Comparison of ENCODE assay signal across 11 mouse cellular contexts in genomic region chr16:78274825-78275455, GRCm38 (mm10). TPM values are rescaled to one million over a fixed set of nuclear protein-coding genes. Genes with fewer than 3 reads are reported as not detected.
DNase-seq lines count a peak whose midpoint lies in the region; ATAC-seq and TF ChIP-seq lines count a peak whose summit lies in the region.
"Had no signal": no experiment of that assay in that cellular context is flagged by ENCODE, and none has a peak within 500 bp of the region (broad histone marks: within the 10 kb centered on the region; RNA-seq: fewer than 3 reads in every experiment).

No protein-coding gene starts in this region.

- 60% methylated on average over 9 of the region's 9 CpGs for WGBS in hindbrain, postnatal 0 days
- whole genome bisulfite sequencing in hindbrain, embryonic 11.5 days = 80% methylated on average over 9 of the region's 9 CpGs
- 54% methylated on average over 9 of the region's 9 CpGs for WGBS in heart, embryonic 15.5 days
- WGBS in neural tube, embryonic 15.5 days = 75% methylated on average over 9 of the region's 9 CpGs

- no peak overlapping the region for H3K4me3 ChIP-seq in hindbrain, postnatal 0 days (ENCODE audit: low read length)
- no peak overlapping the region for H3K4me3 ChIP-seq in hindbrain, embryonic 11.5 days (ENCODE audit: low read depth, low read length)
- H3K4me3 ChIP-seq in heart, embryonic 15.5 days = peak overlapping the region; percentile 19; the same call in 1 of the 2 replicates
- H3K4me3 ChIP-seq in neural tube, embryonic 15.5 days (replicated peaks) = no peak overlapping the region
- H3K4me3 ChIP-seq: limb, embryonic 10.5 days; lung, embryonic 15.5 days; stomach, embryonic 15.5 days had no signal

- 0 out of 2 replicates have a peak, but pooled peaks have one; percentile 29 for ATAC-seq in hindbrain, postnatal 0 days
- no peak for ATAC-seq in hindbrain, embryonic 11.5 days (ENCODE audit: low FRiP score)
- ATAC-seq in heart, embryonic 15.5 days (replicated peaks; ENCODE audit: insufficient number of reproducible peaks, insufficient read depth, low FRiP score, low read depth) = peak; percentile 86
- no peak for ATAC-seq in neural tube, embryonic 15.5 days (ENCODE audit: low FRiP score)

- no peak overlapping the region for H3K9ac ChIP-seq in hindbrain, postnatal 0 days (replicated peaks; ENCODE audit: low read length)
- no peak overlapping the region for H3K9ac ChIP-seq in hindbrain, embryonic 11.5 days (ENCODE audit: low read depth, low read length)
- H3K9ac ChIP-seq in heart, embryonic 15.5 days = peak overlapping the region; percentile 31; the same call in 1 of the 2 replicates
- no peak overlapping the region for H3K9ac ChIP-seq in neural tube, embryonic 15.5 days (replicated peaks)
- H3K9ac ChIP-seq: lung, embryonic 15.5 days; stomach, embryonic 15.5 days had no signal

- no peaks in the 10 kb centered on the region for H3K27me3 ChIP-seq in hindbrain, postnatal 0 days (ENCODE audit: insufficient read depth, low read length)
- H3K27me3 ChIP-seq in hindbrain, embryonic 11.5 days (ENCODE audit: control insufficient read depth, insufficient read depth, low read length) = no peaks in the 10 kb centered on the region
- no peaks in the 10 kb centered on the region for H3K27me3 ChIP-seq in heart, embryonic 15.5 days
- no peaks in the 10 kb centered on the region for H3K27me3 ChIP-seq in neural tube, embryonic 15.5 days (replicated peaks)
- H3K27me3 ChIP-seq: lung, embryonic 15.5 days; stomach, embryonic 15.5 days had no signal

- H3K9me3 ChIP-seq in hindbrain, postnatal 0 days (ENCODE audit: low read length) = no peaks in the 10 kb centered on the region
- no peaks in the 10 kb centered on the region for H3K9me3 ChIP-seq in hindbrain, embryonic 11.5 days (ENCODE audit: control insufficient read depth, low read length)
- H3K9me3 ChIP-seq in heart, embryonic 15.5 days (replicated peaks) = no peaks in the 10 kb centered on the region
- H3K9me3 ChIP-seq in neural tube, embryonic 15.5 days (replicated peaks) = no peaks in the 10 kb centered on the region
- H3K9me3 ChIP-seq: limb, embryonic 10.5 days; lung, embryonic 15.5 days; stomach, embryonic 15.5 days had no signal

- no peak overlapping the region for H3K4me2 ChIP-seq in hindbrain, postnatal 0 days (ENCODE audit: low read depth, low read length)
- H3K4me2 ChIP-seq in hindbrain, embryonic 11.5 days (replicated peaks; ENCODE audit: low read depth, low read length) = no peak overlapping the region
- peak overlapping the region; percentile 43 for H3K4me2 ChIP-seq in heart, embryonic 15.5 days
- H3K4me2 ChIP-seq in neural tube, embryonic 15.5 days = no peak overlapping the region
- H3K4me2 ChIP-seq: lung, embryonic 15.5 days; stomach, embryonic 15.5 days had no signal

- no peak for TF ChIP-seq CTCF in hindbrain, postnatal 0 days (IDR thresholded peaks at IDR 0.05; ENCODE audit: low read depth)

- H3K4me1 ChIP-seq in hindbrain, postnatal 0 days (ENCODE audit: insufficient read depth, low read length) = no peaks in the 10 kb centered on the region
- no peaks in the 10 kb centered on the region for H3K4me1 ChIP-seq in hindbrain, embryonic 11.5 days (replicated peaks; ENCODE audit: control insufficient read depth, insufficient read depth, low read length)
- peaks cover 10% of the 10 kb centered on the region for H3K4me1 ChIP-seq in heart, embryonic 15.5 days (replicated peaks)
- H3K4me1 ChIP-seq in neural tube, embryonic 15.5 days = no peaks in the 10 kb centered on the region
- H3K4me1 ChIP-seq: limb, embryonic 10.5 days; lung, embryonic 15.5 days; stomach, embryonic 15.5 days had no signal

- peak; percentile 26 for DNase-seq in adrenal gland, postnatal 14 days
- no peak for DNase-seq in adrenal gland, adult (ENCODE audit: inconsistent age in 2 of 2, low spot score in 1 of 2)
- peak; percentile 10 for DNase-seq in hindbrain, postnatal 0 days (ENCODE audit: low spot score)
- no peak for DNase-seq in hindbrain, embryonic 11.5 days (ENCODE audit: low spot score)
- peak; percentile 74 for DNase-seq in ZHBTc4 (ENCODE audit: low read depth, low spot score)
- no peak for DNase-seq in lung, postnatal 25 days (ENCODE audit: low spot score)

- no peaks in the 10 kb centered on the region for H3K36me3 ChIP-seq in hindbrain, postnatal 0 days (ENCODE audit: insufficient read depth, low read length)
- no peaks in the 10 kb centered on the region for H3K36me3 ChIP-seq in hindbrain, embryonic 11.5 days (ENCODE audit: control insufficient read depth, insufficient read depth, low read length)
- no peaks in the 10 kb centered on the region for H3K36me3 ChIP-seq in heart, embryonic 15.5 days
- H3K36me3 ChIP-seq in neural tube, embryonic 15.5 days = no peaks in the 10 kb centered on the region
- H3K36me3 ChIP-seq: limb, embryonic 10.5 days; lung, embryonic 15.5 days; stomach, embryonic 15.5 days had no signal

- no peak overlapping the region for H3K27ac ChIP-seq in hindbrain, postnatal 0 days
- H3K27ac ChIP-seq in hindbrain, embryonic 11.5 days (ENCODE audit: low read depth, low read length) = no peak overlapping the region
- peak overlapping the region; percentile 91 for H3K27ac ChIP-seq in heart, embryonic 15.5 days
- H3K27ac ChIP-seq in neural tube, embryonic 15.5 days (replicated peaks) = no peak overlapping the region
- H3K27ac ChIP-seq: limb, embryonic 10.5 days; lung, embryonic 15.5 days; stomach, embryonic 15.5 days had no signal

RNA-seq across cellular contexts. Expression of gene Cxadr, which starts 26.3 kb away (rescaled TPM):
- total RNA-seq in adrenal gland, postnatal 14 days (2021) = 14.6 and 17.2 TPM in 2 replicates
- 265 and 272 TPM in 2 replicates for total RNA-seq in hindbrain, postnatal 0 days (2014; rRNA removed)
- 116 and 133 TPM in 2 replicates for polyA plus RNA-seq in hindbrain, postnatal 0 days (2015; fragmentation: Nextera tagmentation; extraction: Ambion mirVana)
- polyA plus RNA-seq in hindbrain, embryonic 11.5 days (2014; fragmentation: Nextera tagmentation; extraction: Ambion mirVana) = 64.7 and 70.1 TPM in 2 replicates
- 26.9 and 29.9 TPM in 2 replicates for polyA plus RNA-seq in heart, embryonic 15.5 days (2015; fragmentation: Nextera tagmentation; extraction: Ambion mirVana)
- 114 and 131 TPM in 2 replicates for polyA plus RNA-seq in neural tube, embryonic 15.5 days (2015; fragmentation: Nextera tagmentation; extraction: Ambion mirVana)

Comparison
In these comparisons a context has a peak if more than half of its experiments do, and no peak if none do; other contexts are left out.
1. DNase-seq: peak in adrenal gland, postnatal 14 days (single experiment), hindbrain, postnatal 0 days (single experiment) and ZHBTc4 (single experiment); none in adrenal gland, adult (0 of 2), hindbrain, embryonic 11.5 days (single experiment) and lung, postnatal 25 days (single experiment).
2. ATAC-seq: peak in hindbrain, postnatal 0 days (single experiment) and heart, embryonic 15.5 days (single experiment); none in hindbrain, embryonic 11.5 days (single experiment) and neural tube, embryonic 15.5 days (single experiment).